Mouse (Mus musculus) small intestine, adult 2 months (tissue): ENCODE data around the gene Enho.

Source experiments
- CTCF ChIP-seq: fragments of 200-500 bp; IDR thresholded peaks from 2 replicates; pipeline ENCODE4 v1.5.1; 2012; ENCODE audit warnings: low read depth, mild to moderate bottlenecking, control low read depth, inconsistent platforms, low read length, moderate library complexity, mixed read lengths; ENCODE audit not compliant: insufficient replicate concordance, insufficient read length; ENCODE audit errors: extremely low read depth
- POLR2A ChIP-seq: fragments of 200-500 bp; IDR thresholded peaks from 2 replicates; pipeline ENCODE4 v1.6.1; 2012; ENCODE audit warnings: low read depth, mild to moderate bottlenecking, control low read depth, inconsistent platforms, low read length, moderate library complexity

GRCm38 (mm10) chr4:41662723-41663122, 22.6 kb upstream of the Enho start:
- TF ChIP-seq CTCF (no peak), POLR2A (no peak)
